Mouse (Mus musculus): ENCODE measurements around the gene Pcsk2. TPM values are rescaled to one million over a fixed set of nuclear protein-coding genes. Genes with fewer than 3 reads are reported as not detected.
A peak's percentile ranks its signal among the peaks of the same experiment; 100 is the strongest.

Pcsk2 gene
- polyA plus RNA-seq, 1 experiment from 2014 or later, result 11.4 TPM

- Histone ChIP-seq H3K9ac (ENCODE audit: low read length) (no peak overlapping the region), H3K36me3 (ENCODE audit: control insufficient read depth, insufficient read depth, low read length) (no peaks in the 10 kb centered on the region), H3K4me1 (ENCODE audit: control insufficient read depth, insufficient read depth, low read length) (no peaks in the 10 kb centered on the region), H3K9me3 (replicated peaks; ENCODE audit: control insufficient read depth, low read length) (no peaks in the 10 kb centered on the region), H3K27me3 (replicated peaks; ENCODE audit: control insufficient read depth, insufficient read depth, low read length) (no peaks in the 10 kb centered on the region), H3K4me2 (ENCODE audit: low read length) (no peak overlapping the region), H3K27ac (ENCODE audit: low read depth, low read length) (no peak overlapping the region), H3K4me3 (ENCODE audit: low read depth, low read length) (no peak overlapping the region)
- ATAC-seq, result no peak
- 87% methylated on average over 3 of the region's 3 CpGs for WGBS
- DNase-seq (ENCODE audit: low spot score), result no peak
Measured at GRCm38 (mm10) chr2:143708205-143708604, 162.2 kb downstream of the Pcsk2 start.

- H3K27ac ChIP-seq (ENCODE audit: low read depth, low read length), result no peak overlapping the region
- no peaks in the 10 kb centered on the region for H3K4me1 ChIP-seq (ENCODE audit: control insufficient read depth, insufficient read depth, low read length)
- no peak overlapping the region for H3K4me3 ChIP-seq (ENCODE audit: low read depth, low read length)
- DNase-seq (ENCODE audit: low spot score) (peak; percentile 36), ATAC-seq (no peak)
- no peak overlapping the region for H3K4me2 ChIP-seq (ENCODE audit: low read length)
- no peak overlapping the region for H3K9ac ChIP-seq (ENCODE audit: low read length)
- WGBS, result 25% methylated on average over 4 of the region's 4 CpGs
- H3K27me3 ChIP-seq (replicated peaks; ENCODE audit: control insufficient read depth, insufficient read depth, low read length), result no peaks in the 10 kb centered on the region
- H3K9me3 ChIP-seq (replicated peaks; ENCODE audit: control insufficient read depth, low read length), result no peaks in the 10 kb centered on the region
- no peaks in the 10 kb centered on the region for H3K36me3 ChIP-seq (ENCODE audit: control insufficient read depth, insufficient read depth, low read length)
Measured at GRCm38 (mm10) chr2:143709249-143709648, 163.3 kb downstream of the Pcsk2 start.

GRCm38 (mm10) chr2:143709979-143710378 lies 164.0 kb downstream of the Pcsk2 start:
- 85% methylated on average over 2 of the region's 2 CpGs for WGBS
- no peaks in the 10 kb centered on the region for H3K9me3 ChIP-seq (replicated peaks; ENCODE audit: control insufficient read depth, low read length)
- H3K9ac ChIP-seq (ENCODE audit: low read length), result no peak overlapping the region
- no peak for DNase-seq (ENCODE audit: low spot score)
- H3K27me3 ChIP-seq (replicated peaks; ENCODE audit: control insufficient read depth, insufficient read depth, low read length), result no peaks in the 10 kb centered on the region
- no peak overlapping the region for H3K27ac ChIP-seq (ENCODE audit: low read depth, low read length)
- no peak for ATAC-seq
- no peak overlapping the region for H3K4me3 ChIP-seq (ENCODE audit: low read depth, low read length)
- H3K4me2 ChIP-seq (ENCODE audit: low read length), result no peak overlapping the region
- no peaks in the 10 kb centered on the region for H3K4me1 ChIP-seq (ENCODE audit: control insufficient read depth, insufficient read depth, low read length)
- H3K36me3 ChIP-seq (ENCODE audit: control insufficient read depth, insufficient read depth, low read length), result no peaks in the 10 kb centered on the region

- WGBS, result 86% methylated on average over 4 of the region's 4 CpGs
- no peaks in the 10 kb centered on the region for H3K9me3 ChIP-seq (replicated peaks; ENCODE audit: control insufficient read depth, low read length)
- H3K9ac ChIP-seq (ENCODE audit: low read length), result no peak overlapping the region
- ATAC-seq (no peak), DNase-seq (ENCODE audit: low spot score) (no peak)
- H3K27me3 ChIP-seq (replicated peaks; ENCODE audit: control insufficient read depth, insufficient read depth, low read length), result no peaks in the 10 kb centered on the region
- H3K4me3 ChIP-seq (ENCODE audit: low read depth, low read length), result no peak overlapping the region
- H3K36me3 ChIP-seq (ENCODE audit: control insufficient read depth, insufficient read depth, low read length), result no peaks in the 10 kb centered on the region
- no peaks in the 10 kb centered on the region for H3K4me1 ChIP-seq (ENCODE audit: control insufficient read depth, insufficient read depth, low read length)
- H3K27ac ChIP-seq (ENCODE audit: low read depth, low read length), result no peak overlapping the region
- no peak overlapping the region for H3K4me2 ChIP-seq (ENCODE audit: low read length)
Measured at GRCm38 (mm10) chr2:143711886-143712285, 165.9 kb downstream of the Pcsk2 start.

- Histone ChIP-seq H3K4me3 (ENCODE audit: low read depth, low read length) (no peak overlapping the region), H3K36me3 (ENCODE audit: control insufficient read depth, insufficient read depth, low read length) (no peaks in the 10 kb centered on the region), H3K9ac (ENCODE audit: low read length) (no peak overlapping the region), H3K27me3 (replicated peaks; ENCODE audit: control insufficient read depth, insufficient read depth, low read length) (no peaks in the 10 kb centered on the region), H3K4me1 (ENCODE audit: control insufficient read depth, insufficient read depth, low read length) (no peaks in the 10 kb centered on the region), H3K27ac (ENCODE audit: low read depth, low read length) (no peak overlapping the region), H3K9me3 (replicated peaks; ENCODE audit: control insufficient read depth, low read length) (no peaks in the 10 kb centered on the region), H3K4me2 (ENCODE audit: low read length) (no peak overlapping the region)
- DNase-seq (ENCODE audit: low spot score), result no peak
- WGBS, result 86% methylated on average over 3 of the region's 3 CpGs
- ATAC-seq, result no peak
Measured at GRCm38 (mm10) chr2:143712901-143713300, 166.9 kb downstream of the Pcsk2 start.

- DNase-seq (ENCODE audit: low spot score) (no peak), ATAC-seq (no peak)
- 92% methylated on average over 4 of the region's 4 CpGs for WGBS
- H3K36me3 ChIP-seq (ENCODE audit: control insufficient read depth, insufficient read depth, low read length), result no peaks in the 10 kb centered on the region
- no peaks in the 10 kb centered on the region for H3K27me3 ChIP-seq (replicated peaks; ENCODE audit: control insufficient read depth, insufficient read depth, low read length)
- no peak overlapping the region for H3K4me3 ChIP-seq (ENCODE audit: low read depth, low read length)
- H3K4me2 ChIP-seq (ENCODE audit: low read length), result no peak overlapping the region
- H3K27ac ChIP-seq (ENCODE audit: low read depth, low read length), result no peak overlapping the region
- no peaks in the 10 kb centered on the region for H3K9me3 ChIP-seq (replicated peaks; ENCODE audit: control insufficient read depth, low read length)
- no peaks in the 10 kb centered on the region for H3K4me1 ChIP-seq (ENCODE audit: control insufficient read depth, insufficient read depth, low read length)
- no peak overlapping the region for H3K9ac ChIP-seq (ENCODE audit: low read length)
Measured at GRCm38 (mm10) chr2:143713902-143714301, 167.9 kb downstream of the Pcsk2 start.

GRCm38 (mm10) chr2:143715110-143715509 lies 169.2 kb downstream of the Pcsk2 start:
- Histone ChIP-seq H3K9ac (ENCODE audit: low read length) (no peak overlapping the region), H3K4me1 (ENCODE audit: control insufficient read depth, insufficient read depth, low read length) (no peaks in the 10 kb centered on the region), H3K36me3 (ENCODE audit: control insufficient read depth, insufficient read depth, low read length) (no peaks in the 10 kb centered on the region), H3K27me3 (replicated peaks; ENCODE audit: control insufficient read depth, insufficient read depth, low read length) (no peaks in the 10 kb centered on the region), H3K27ac (ENCODE audit: low read depth, low read length) (no peak overlapping the region), H3K9me3 (replicated peaks; ENCODE audit: control insufficient read depth, low read length) (no peaks in the 10 kb centered on the region), H3K4me3 (ENCODE audit: low read depth, low read length) (no peak overlapping the region), H3K4me2 (ENCODE audit: low read length) (no peak overlapping the region)
- DNase-seq (ENCODE audit: low spot score), result no peak
- 73% methylated on average over 4 of the region's 4 CpGs for WGBS
- no peak for ATAC-seq

GRCm38 (mm10) chr2:143723231-143723630 lies 177.3 kb downstream of the Pcsk2 start:
- Histone ChIP-seq H3K4me3 (ENCODE audit: low read depth, low read length) (no peak overlapping the region), H3K9ac (ENCODE audit: low read length) (no peak overlapping the region), H3K4me2 (ENCODE audit: low read length) (no peak overlapping the region), H3K27me3 (replicated peaks; ENCODE audit: control insufficient read depth, insufficient read depth, low read length) (no peaks in the 10 kb centered on the region), H3K27ac (ENCODE audit: low read depth, low read length) (no peak overlapping the region), H3K4me1 (ENCODE audit: control insufficient read depth, insufficient read depth, low read length) (no peaks in the 10 kb centered on the region), H3K9me3 (replicated peaks; ENCODE audit: control insufficient read depth, low read length) (no peaks in the 10 kb centered on the region), H3K36me3 (ENCODE audit: control insufficient read depth, insufficient read depth, low read length) (no peaks in the 10 kb centered on the region)
- DNase-seq (ENCODE audit: low spot score), result peak; percentile 25
- ATAC-seq, result no peak
- 24% methylated on average over 4 of the region's 4 CpGs for WGBS

GRCm38 (mm10) chr2:143724101-143724500 lies 178.1 kb downstream of the Pcsk2 start:
- no peak overlapping the region for H3K4me2 ChIP-seq (ENCODE audit: low read length)
- no peak overlapping the region for H3K4me3 ChIP-seq (ENCODE audit: low read depth, low read length)
- H3K27ac ChIP-seq (ENCODE audit: low read depth, low read length), result no peak overlapping the region
- H3K9ac ChIP-seq (ENCODE audit: low read length), result no peak overlapping the region
- no peaks in the 10 kb centered on the region for H3K9me3 ChIP-seq (replicated peaks; ENCODE audit: control insufficient read depth, low read length)
- no peaks in the 10 kb centered on the region for H3K36me3 ChIP-seq (ENCODE audit: control insufficient read depth, insufficient read depth, low read length)
- ATAC-seq, result no peak
- no peaks in the 10 kb centered on the region for H3K27me3 ChIP-seq (replicated peaks; ENCODE audit: control insufficient read depth, insufficient read depth, low read length)
- H3K4me1 ChIP-seq (ENCODE audit: control insufficient read depth, insufficient read depth, low read length), result no peaks in the 10 kb centered on the region
- no peak for DNase-seq (ENCODE audit: low spot score)
- WGBS, result 94% methylated on average over 4 of the region's 4 CpGs
